Mouse (Mus musculus): Measurements from ENCODE around the gene C130050O18Rik. TPM values are rescaled to one million over a fixed set of nuclear protein-coding genes. Genes with fewer than 3 reads are reported as not detected.
A peak's percentile ranks its signal among the peaks of the same experiment; 100 is the strongest.

The C130050O18Rik gene
- total RNA-seq, 2 experiments from 2014 or later: 0.49 to 0.79 TPM

DNA sequence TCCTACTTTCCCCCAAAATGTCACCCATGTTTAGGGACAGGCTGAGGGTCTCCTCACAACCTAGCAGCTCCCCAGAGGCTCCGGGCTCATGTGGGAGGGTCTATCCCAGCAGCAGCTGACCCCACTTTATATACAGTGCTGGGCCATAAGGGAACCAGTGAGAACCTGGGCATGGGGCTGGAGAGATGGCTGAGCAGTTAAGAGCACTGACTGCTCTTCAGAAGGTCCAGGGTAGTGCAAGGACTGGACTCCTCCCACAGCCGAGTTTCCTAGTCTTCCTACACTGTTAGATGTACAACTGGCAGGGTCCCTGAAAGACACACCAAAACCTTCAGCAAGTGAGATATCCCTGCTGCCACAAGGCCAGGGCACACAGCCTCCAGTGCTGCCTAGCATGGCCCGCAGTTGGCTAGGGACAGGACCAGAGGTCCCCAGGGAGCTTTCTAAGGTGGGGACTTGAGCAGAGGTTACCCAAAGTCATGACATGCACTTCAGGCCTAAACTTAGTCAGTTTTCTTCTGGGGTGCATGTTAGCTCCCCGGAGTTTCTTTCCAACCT, 7.6 kb upstream of the C130050O18Rik start:
- no peak for DNase-seq

DNA sequence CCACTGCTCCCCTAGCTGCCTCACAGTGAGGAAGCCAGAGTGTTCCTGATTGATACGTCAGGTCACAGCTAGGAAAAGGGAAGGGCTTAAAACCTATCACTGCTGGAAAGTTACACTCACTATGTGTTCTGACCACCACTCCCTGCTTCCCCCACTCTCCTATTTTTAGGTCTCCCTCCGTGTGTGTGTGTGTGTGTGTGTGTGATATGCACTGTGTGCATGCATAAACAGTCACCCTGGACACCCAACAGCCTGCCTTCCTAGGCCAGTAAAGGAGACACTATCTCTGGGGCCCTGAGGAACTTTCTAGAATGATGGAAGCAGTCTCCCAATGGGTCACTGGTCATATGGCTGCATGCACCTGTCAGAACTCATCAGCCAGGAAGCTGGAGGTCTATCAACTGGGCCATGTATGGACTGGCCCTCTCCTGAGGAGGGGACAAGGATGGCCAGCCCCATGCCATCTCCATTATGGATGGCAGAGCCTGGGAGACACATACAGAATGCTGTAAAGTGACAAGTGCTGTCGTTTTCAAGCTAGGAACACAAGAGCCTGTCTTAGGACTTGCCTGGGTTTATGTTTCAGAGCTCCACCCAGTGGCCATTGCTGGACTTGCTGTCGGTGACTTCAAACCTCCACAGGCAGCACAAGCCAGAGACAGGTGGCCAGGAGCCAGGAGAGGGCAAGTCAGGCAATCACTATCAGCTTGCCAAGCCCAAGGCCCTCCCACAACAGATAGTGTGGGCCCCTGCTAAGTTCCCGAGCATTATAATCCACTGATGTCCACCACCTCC, 6.9 kb upstream of the C130050O18Rik start:
- DNase-seq: peak; percentile 93 to 94

DNA sequence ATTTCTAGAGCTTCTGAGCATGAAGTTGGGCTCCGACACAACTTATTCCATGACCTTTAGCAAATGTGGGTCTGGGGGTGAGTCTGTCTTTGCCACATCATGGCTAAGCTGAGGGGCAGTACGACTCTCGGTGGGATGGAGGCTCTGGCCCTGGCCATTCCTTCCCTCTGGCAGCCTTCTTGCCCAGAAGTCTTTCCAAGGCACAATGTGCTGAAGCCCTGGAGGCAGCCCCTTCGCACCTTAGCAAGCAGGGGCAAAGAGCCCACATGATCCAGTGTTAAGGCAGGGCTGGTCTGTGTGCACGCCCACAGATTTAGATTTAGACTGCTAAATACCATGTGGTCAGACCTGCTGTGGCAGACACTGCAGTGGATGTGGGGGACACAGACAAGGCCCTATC, 6.3 kb upstream of the C130050O18Rik start:
- no peak for DNase-seq

DNA sequence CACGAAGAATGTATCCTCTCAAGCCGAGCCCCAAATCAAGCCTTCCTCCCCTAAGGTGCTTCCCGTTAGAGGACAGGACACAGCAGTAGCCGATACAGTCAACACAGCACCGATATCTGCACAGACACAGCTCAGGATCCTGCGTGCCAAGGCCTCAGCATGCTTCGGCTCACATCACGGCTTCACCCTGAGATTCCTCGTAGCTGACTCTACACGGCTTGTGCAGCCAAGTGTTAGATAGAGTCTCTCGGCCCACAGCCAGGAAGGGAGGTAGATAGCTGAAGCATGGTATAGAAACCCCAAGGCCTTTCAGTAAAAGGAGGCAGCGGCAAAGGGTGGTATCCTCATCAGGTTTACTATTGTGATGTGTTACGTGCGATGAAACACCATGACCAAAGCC, 5.1 kb upstream of the C130050O18Rik start:
- DNase-seq: peak; percentile 41 to 45

DNA sequence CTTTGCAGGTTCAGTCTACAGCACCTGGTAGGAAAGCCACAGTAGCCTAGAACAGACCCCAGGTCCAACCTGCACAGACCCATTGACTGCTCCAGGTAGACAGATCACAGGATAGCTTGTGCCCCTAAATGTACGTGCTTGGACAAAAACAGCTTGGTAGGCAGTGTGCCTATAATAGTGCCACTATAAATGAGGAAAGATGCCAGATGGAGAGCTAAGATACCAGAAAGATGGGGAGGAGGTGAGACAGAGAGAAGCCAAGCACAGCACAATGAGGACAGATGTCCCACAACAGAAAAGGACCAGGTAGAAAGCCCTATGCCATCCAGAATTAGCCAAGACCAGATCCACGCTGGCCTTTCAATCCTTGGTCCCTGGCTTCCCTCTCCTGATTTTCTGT, 3.0 kb upstream of the C130050O18Rik start:
- DNase-seq: no peak

DNA sequence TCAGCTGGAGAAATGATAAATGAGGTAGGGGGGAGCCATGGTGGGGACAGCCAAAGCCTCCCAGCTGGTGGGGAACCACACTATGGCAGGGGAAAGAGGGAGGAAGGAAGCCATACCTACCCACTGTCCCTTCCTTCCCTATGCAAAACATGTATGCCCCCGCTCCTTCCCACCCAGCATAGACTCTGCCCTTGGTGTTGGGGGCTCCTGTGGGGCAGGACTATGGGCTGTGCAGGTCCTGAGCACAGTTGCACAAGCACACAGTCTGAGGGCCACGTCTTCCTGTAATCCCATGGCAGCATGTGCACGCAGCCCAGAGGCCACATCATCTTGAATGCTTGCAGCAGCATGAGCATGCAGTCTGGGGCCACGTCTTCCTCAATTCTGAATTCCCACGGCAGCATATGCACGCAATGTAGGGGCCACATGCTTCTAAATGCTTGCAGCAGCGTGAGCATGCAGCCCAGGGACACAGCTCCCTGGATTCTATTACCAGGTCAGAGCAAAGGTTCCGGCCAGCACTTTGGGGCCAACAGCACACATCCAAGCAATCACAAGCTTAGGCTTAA, 1.3 kb upstream of the C130050O18Rik start:
- DNase-seq: no peak

DNA sequence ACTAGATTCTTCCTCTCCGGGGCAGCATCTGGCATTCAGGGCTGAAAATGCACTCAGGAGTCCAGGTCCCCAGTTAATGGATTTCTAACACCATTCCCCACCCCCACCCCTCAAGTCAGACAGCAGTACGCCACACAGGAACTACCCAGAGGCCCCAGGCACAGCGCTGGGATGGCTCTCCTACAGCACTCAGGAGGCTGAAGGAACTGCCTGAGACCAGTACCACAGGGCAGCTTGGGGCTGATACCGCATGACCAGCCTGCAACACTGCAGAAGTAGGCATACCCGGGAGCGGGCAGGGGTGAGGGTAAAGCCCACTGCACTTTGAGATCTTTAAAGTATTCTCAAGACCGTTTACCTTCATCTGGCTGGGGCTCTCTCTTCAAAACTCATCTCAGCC, 398 bp downstream of the C130050O18Rik start:
- DNase-seq: no peak

DNA sequence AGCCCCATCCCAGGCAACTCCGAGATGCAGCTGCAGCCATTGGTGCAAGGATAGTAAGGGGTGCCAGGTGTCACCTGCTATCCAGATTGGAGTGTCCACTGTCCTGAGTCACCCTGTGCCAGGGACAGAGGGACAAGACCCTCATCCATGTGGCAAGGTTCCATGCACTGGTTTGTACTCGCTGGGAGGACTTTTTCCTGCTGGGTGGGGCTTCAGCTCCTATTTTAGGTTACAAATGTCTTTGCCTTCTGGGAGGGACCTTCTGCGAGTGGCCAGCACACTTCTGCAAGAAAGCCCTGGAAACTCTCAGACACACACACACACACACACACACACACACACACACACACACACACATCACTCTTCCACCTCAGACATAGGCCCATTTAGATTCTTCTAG, 873 bp downstream of the C130050O18Rik start:
- no peak for DNase-seq

DNA sequence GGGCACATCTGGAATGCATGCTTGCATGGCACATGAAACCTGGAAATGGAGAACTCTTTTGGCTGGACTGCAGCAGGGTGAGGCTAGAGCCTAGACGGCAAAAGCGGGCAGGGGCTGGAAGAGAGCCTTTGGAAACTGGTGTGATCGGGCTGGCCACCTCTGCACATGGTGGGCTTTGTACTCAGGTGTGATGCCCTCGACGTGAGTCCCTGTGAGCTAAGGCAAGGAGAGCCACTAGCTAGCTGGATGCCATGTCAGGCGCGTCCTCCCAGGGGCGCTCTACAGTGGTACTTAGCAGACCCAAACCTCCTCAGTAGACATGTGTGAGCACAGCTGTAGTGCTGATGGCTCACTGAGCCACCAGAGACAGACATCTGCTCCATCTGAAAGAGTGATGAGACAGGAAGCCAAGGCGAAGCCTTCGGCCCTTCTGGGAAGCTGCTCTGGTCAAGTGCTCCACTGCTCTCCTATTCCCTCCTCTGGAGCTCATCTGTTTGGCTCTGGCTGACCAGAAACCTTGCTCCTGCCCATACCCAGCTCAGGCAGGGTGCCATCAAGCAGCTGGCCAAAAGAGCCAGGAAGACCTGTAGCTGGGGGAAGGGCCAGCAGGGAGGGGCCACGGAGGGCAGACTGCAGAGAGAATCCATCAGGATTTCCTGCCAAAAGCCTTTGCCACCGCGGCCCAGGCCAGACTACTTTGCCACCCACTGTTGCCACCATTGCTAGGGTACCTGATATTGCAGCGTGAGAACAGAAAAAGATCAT, 2.2 kb downstream of the C130050O18Rik start:
- peak; percentile 56 to 66 for DNase-seq

DNA sequence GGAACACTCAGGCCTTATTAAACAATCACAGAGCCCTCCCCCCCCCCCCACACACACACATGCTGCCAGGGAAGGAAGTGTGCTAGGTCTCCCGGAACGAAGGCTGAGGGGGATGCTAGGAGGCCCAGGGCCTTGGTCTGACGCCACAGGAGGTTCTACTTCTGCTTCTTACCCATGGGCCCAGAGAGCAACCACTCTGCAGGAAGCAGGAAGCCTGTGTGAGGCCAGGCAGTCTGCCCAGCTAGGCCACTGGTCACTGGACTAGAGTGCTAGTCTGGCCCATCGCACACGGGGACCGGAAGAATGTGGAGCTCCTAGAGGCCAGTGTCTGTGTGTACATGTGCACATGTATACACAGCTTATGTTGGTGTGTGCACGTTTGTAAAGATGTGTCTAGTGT, 3.4 kb downstream of the C130050O18Rik start:
- peak in 1 of 2 experiments; percentile 37 for DNase-seq

DNA sequence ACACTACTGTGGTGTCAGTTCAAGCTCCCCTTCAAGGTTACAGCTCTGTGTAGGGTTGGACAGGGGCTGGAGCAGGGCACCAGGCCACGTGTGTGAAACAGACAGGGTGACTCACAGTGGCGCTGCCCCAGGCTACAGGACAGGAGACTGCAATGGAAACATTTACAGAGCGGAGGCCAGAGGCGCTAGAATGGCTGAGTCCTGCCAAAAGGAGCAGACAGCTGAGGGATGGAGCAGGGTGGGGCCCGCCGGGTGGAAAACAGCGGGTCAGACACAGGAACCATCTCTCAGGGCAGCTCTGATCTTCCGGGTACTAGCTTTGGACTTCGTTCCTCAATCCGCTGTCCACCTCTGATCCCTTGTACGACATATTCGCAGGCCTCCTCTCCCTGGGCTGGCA, 4.3 kb downstream of the C130050O18Rik start:
- DNase-seq: peak; percentile 88 to 91

DNA sequence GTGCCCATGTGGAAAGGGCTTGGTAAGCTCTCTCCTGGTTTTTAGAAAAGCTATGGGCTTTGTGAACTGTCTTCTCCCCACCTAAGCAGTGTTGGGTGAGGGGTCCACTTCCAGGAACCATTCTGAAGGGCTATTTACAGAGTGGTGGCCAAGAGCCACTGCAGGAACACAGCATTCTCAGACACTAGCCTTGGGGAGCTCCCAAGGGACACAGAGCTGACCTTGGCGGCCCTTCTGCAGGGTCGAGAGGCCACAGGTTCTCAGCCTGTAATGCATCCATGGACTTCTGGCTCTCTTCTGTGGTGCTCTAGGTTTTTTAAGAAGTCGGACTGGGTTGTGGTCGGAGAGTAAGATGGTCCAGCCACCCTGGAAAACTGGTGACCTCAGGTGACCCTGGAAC, 5.0 kb downstream of the C130050O18Rik start:
- peak in 1 of 2 experiments; percentile 51 for DNase-seq

DNA sequence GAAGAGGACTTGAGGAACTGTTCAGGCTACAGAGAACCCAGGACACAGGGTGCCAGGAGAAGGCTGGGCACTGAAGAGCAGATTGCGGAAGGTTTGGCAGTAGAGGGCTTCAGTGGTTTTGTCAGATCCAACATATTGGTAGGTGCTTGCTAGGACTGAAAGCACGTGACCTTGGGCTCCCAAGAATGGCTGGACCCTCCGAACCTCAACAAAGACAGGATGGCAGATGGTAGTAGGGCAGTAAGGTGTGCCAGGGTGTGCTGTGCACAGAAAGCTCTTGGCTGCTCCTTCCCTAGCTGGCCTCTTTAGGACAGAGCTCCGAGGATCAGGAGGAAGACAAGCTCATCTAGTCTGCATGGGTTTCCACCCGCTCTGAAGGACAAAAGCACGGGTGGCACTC, 6.0 kb downstream of the C130050O18Rik start:
- no peak for DNase-seq

DNA sequence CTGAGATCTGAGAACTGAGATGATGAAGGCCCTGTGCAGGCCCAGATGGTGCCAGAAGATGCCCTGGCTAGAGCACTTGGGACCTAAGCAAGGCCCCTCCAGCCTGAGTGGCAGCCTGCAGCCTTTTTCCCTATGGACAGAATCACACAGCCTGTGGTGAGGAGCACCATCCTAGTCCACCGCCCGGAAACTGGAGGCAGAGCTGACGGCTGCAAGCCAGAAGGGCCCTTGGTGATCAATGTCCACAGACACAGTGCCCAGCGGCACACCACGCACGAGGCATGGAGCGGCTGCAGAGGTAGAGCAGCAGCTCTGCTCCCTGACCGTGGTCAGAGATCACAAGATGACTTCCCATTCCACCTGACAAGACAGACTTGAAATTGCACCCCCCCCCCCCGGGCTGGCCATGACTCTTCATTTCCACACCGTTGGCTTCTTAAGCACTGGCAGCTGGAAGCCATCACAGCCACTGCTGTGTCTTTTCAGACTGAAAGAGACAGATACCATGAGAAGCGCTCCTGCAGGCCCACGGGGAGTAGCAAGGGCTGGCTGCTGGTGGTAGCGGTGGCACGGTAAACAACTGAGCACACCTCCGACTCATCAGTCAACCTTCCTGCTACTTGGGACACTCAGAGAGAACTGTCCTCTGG, 6.7 kb downstream of the C130050O18Rik start:
- no peak for DNase-seq

DNA sequence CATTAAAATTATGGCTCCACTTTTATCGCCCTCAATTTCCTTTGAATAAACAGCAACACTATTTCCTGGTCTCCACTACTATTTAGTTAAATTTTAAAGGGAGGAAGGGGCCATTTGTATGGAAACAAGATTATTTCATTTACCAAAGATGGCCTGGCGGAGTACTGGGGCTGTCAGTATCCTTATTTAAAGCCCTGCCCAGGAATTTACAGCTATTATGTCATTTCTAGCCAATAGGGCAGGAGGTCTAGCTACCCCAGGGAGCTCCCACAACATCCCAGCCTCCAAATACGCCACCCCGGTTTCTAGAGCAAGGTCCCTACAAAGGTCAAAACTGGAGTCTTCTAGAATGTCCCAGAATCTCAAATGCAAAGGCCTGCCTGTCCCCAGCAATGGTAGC, 8.5 kb downstream of the C130050O18Rik start:
- DNase-seq: no peak

DNA sequence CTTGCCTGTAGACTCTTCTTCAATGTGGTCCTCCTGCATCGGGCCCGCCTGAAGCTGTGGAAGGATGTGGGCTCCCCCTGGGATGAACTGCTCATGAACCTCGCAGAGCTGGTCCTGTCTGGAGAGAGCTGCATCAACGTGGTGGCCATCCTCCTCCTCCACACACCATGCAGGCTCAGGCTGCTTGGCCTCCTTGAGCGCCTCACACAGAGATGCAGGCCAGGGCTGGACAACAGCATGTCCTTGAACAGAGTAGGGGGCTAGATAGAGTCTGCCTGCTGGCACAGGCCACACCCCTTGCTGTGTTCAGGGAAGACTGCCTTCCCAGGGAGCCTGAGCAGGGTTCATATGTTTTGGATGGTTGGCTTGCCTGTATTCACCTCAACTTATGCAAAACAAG, 9.9 kb downstream of the C130050O18Rik start:
- DNase-seq: no peak

DNA sequence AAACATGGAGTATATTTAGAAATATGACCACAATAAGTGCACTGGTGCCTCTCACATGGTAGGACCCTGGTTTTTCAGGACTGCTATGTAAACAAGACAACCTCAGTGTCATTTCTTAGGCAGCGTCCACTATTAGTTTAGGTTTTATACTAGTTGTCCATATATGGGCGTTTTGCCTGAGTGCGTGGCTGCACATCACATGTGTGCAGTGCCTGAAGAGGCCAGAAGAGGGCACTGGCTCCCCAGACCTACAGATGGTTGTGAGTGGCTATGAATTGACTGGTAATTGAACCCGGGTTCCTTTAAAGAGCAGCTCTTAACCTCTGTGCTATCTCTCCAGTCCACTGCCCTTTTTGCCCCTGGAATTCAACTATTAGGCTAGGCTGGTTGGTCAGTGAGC, 11.9 kb downstream of the C130050O18Rik start:
- no peak for DNase-seq

DNA sequence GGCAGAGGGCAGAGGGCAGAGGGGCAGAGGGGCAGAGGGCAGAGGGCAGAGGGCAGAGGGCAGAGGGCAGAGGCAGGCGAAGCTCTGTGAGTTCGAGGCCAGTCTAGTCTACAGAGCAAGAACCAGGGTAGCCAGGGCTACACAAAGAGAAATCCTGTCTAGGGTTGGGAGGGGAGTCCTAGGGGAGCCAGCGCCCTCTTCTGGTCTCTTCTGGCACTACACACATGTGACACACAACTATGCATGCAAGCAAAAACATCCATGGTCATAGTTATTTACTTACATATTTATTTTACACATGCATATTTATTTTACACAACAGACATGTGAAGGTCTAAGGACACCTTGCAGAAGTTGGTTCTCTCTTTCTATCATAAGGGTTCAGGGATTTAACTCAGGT, 12.4 kb downstream of the C130050O18Rik start:
- no peak for DNase-seq

DNA sequence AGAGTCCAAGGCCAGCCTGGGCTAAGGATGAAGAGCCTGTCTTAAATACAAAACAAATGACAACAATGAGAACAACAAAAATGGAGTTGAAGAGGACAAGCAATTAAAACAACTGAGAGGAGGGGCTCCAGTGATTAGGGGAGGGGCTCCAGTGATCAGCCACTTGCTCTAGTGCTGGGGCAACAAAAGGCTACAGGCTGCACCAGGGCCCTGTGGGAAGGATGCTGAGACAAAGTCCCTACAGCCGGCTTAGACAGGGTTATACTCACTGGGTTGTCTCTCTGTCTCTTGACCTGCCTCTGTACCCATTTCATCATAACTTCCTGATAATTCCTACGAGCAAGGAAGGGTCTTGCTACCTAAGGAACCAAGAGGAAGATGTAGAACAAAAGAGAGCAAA, 13.0 kb downstream of the C130050O18Rik start:
- DNase-seq: no peak

DNA sequence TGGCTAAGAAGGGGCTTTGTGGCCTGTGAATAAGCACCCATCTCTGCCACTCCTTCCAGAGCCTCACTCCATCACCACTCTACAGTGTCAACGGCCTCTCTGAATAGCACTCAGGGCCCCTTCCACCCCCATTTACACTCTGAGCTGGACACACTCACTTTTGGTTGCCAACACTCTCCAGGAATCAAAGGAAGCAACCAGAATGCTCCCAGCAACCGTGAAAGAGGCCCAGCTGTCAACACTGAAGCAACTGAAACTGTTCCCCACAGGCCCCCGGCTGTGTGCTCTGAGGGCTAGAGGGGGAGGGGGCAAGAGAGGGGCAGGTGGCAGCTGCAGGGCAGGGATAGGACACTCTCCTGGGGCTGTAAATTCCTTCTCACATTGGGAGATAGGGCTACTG, 13.6 kb downstream of the C130050O18Rik start:
- no peak for DNase-seq

DNA sequence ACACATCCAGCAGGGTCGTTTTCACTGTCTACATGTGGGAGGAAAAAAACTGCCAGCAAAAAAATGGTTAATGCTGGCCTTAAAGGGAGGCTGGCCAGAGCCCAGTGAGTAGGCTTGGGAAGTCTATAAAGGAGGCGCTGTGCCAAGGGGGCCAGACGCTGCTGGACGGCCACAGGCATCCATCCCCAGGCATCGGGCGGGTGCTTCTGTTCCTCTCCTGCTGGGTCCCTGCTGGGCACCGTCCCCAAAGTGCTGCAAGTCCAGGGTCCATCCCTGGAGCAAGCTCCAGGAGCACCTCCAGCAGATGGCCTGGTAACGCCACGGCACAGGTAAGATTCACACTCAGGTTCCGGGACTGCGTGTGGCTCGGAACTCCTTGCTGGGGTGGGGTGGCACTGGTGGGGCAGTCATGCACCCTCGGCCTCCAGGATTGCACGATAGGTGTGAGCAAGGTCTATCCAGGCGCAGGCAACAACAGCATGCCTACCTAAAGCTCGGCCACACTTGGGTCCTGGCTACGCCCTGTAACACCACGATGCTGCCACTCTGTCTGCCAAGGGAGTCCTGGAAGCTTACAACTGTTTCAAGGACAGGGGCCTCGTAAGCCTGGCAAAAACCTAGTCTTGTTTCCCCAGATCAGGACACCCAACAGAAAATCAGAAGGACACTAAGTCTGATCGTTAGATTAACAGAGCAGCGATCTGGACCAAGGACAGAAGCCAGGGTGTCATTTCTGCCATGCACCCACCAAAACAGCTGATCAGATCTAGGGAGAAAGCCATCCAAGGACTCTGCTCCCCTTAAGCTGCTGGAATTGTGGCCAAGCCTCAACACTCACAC, 18.2 kb downstream of the C130050O18Rik start, which contains the start of gene Gper1:
Gper1 (plus strand) TSS at position 126 of the 840 bp plus-strand sequence.
- DNase-seq: peak; percentile 60 to 64
